Mouse (Mus musculus) hindbrain, embryonic 12.5 days (tissue): Measurements from ENCODE around the gene Pdlim5. TPM values are rescaled to one million over a fixed set of nuclear protein-coding genes. Genes with fewer than 3 reads are reported as not detected.

Experiments
- ATAC-seq: fragments of 200-750 bp; cut with Nextera tagmentation; 2 replicates; pipeline ENCODE4 v1.8.0; 2017; ENCODE audit warnings: moderate TSS enrichment; ENCODE audit not compliant: low FRiP score
- H3K27ac ChIP-seq: fragments of 300-500 bp; sonication (generic); 2 replicates; pipeline ENCODE4 v1.5.1; 2016; ENCODE audit warnings: mild to moderate bottlenecking
- H3K27me3 ChIP-seq: fragments of 300-500 bp; sonication (generic); 2 replicates; pipeline ENCODE4 v1.6.1; 2016; ENCODE audit warnings: mild to moderate bottlenecking
- H3K36me3 ChIP-seq: fragments of 300-500 bp; sonication (generic); 2 replicates; pipeline ENCODE4 v1.6.1; 2016; ENCODE audit warnings: mild to moderate bottlenecking
- H3K4me1 ChIP-seq: fragments of 300-500 bp; sonication (generic); 2 replicates; pipeline ENCODE4 v1.6.1; 2016
- H3K4me2 ChIP-seq: fragments of 300-500 bp; sonication (generic); replicated peaks from 2 replicates; pipeline ENCODE4 v1.6.1; 2016; ENCODE audit warnings: mild to moderate bottlenecking
- H3K4me3 ChIP-seq: fragments of 300-500 bp; sonication (generic); 2 replicates; pipeline ENCODE4 v1.5.1; 2016; ENCODE audit warnings: mild to moderate bottlenecking
- H3K9ac ChIP-seq: fragments of 300-500 bp; sonication (generic); 2 replicates; pipeline ENCODE4 v1.6.1; 2016; ENCODE audit warnings: mild to moderate bottlenecking, moderate library complexity
- H3K9me3 ChIP-seq: fragments of 300-500 bp; sonication (generic); replicated peaks from 2 replicates; pipeline ENCODE4 v1.6.1; 2016; ENCODE audit warnings: mild to moderate bottlenecking
- WGBS: fragments of 180-500 bp; shearing (Covaris S2); methylation state at CpG from one replicate; pipeline ENCODE4 v1.1.7; 2016; 5-methylcytosine and 5-hydroxymethylcytosine counted together
- polyA plus RNA-seq: library from polyadenylated mRNA; unstranded; fragments of >200 nt; fragmentation: Nextera tagmentation; extraction: Ambion mirVana; gene quantifications from 2 replicates; pipeline ENCODE4 v1.2.1, GENCODE M21; 2016

The Pdlim5 gene
- polyA plus RNA-seq, 1 experiment from 2014 or later: 20.2 TPM

DNA sequence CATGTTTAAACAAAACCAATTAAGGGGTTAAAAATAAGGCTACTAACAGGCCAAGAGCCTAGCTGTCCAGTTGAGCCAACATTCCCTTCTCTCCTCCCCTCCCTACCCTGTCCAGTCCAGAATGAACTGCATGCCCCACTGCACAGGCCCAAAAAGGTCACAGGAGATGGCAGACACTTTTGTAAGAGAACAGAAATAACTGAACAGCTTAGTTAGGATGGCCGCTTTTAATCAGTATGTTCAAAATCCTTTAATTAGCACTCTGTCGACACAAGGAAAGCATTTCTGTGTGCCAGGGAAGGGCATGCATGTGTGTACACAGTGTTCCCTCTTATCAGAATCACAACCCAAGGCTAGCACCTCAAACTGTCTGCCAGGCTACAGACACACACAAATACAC is 5.2 kb downstream of the Pdlim5 start:
- Histone ChIP-seq H3K27me3 (0 out of 2 replicates have a peak, but pooled peaks cover 10% of the 10 kb centered on the region), H3K9me3 (no peaks in the 10 kb centered on the region), H3K4me1 (peaks cover 7% of the 10 kb centered on the region; the same call in 1 of the 2 replicates), H3K9ac (no peak overlapping the region), H3K4me2 (no peak overlapping the region), H3K4me3 (no peak overlapping the region), H3K36me3 (no peaks in the 10 kb centered on the region), H3K27ac (no peak overlapping the region)
- ATAC-seq: no peak
- WGBS: 43% methylated on average over 2 of the region's 2 CpGs

DNA sequence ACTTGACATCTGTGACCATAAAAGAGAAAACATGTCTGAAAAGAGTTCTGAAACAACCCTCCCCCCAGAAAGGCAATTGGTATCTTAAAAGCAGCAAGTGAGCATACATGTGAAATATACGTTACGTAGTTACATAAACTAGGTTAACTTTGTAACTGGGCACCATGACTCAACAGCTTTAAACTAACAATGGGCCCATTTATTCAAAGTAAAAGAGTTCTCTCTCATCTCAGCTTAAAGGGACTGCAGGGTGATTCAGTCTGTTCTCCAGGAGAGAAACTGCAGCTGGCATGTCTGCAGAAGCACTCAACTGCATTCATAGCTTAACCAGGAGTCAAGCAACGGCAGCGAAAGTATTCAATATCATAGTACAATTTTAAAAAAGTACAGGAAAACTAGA is 7.3 kb downstream of the Pdlim5 start:
- no peak for ATAC-seq
- 65% methylated on average over 4 of the region's 4 CpGs for WGBS
- H3K4me2 ChIP-seq: no peak overlapping the region

DNA sequence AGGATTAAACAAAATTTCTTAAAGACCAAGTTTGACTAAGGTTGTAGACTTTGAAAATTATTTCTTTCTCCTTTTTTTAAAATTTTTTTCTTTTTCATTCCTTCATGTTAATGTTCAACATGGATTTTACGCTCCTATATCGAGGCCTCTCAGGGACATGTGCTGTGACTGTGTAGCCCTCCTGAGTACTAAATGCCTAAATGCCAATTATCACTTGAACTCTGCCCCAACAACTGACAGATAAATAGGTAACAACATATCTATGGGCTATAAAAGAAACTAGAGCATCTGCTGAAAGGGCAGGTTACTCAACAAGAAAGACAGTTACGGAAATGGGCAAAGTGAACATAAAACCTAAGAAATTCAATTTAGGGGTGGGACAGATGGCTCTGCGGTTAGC is 9.0 kb downstream of the Pdlim5 start:
- Histone ChIP-seq H3K27ac (no peak overlapping the region), H3K36me3 (no peaks in the 10 kb centered on the region), H3K27me3 (no peaks in the 10 kb centered on the region), H3K4me1 (no peaks in the 10 kb centered on the region), H3K9ac (no peak overlapping the region), H3K9me3 (no peaks in the 10 kb centered on the region), H3K4me3 (no peak overlapping the region), H3K4me2 (no peak overlapping the region)
- ATAC-seq: no peak
- WGBS: 89% methylated on average over 4 of the region's 4 CpGs

More for the DNA sequence above, 7.3 kb downstream of the Pdlim5 start:
- no peak overlapping the region for H3K9ac ChIP-seq
- H3K27me3 ChIP-seq: no peaks in the 10 kb centered on the region
- H3K9me3 ChIP-seq: no peaks in the 10 kb centered on the region
- no peaks in the 10 kb centered on the region for H3K4me1 ChIP-seq
- H3K27ac ChIP-seq: no peak overlapping the region
- no peaks in the 10 kb centered on the region for H3K36me3 ChIP-seq
- H3K4me3 ChIP-seq: no peak overlapping the region

DNA sequence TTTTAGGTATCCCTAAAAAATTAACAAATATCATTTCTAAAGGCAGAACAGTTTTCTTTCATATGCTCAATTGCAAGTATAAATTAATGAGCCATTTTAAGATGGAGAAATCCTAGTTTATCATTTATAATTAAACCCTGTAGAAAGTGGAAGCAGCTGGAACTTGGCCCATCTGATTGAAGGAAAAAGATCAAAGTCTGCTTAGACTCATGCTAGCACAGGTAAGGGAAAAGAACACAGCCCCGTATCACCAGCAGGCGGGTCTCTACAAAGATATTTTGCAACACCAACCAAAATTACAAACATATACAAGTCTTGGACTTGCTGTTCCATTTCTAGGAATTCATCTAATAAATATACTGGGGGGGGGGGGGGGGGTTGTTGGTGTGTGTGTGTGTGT is 9.8 kb downstream of the Pdlim5 start:
- Histone ChIP-seq H3K27ac (no peak overlapping the region), H3K27me3 (no peaks in the 10 kb centered on the region), H3K9me3 (no peaks in the 10 kb centered on the region), H3K4me2 (no peak overlapping the region), H3K4me1 (no peaks in the 10 kb centered on the region), H3K4me3 (no peak overlapping the region), H3K9ac (no peak overlapping the region), H3K36me3 (no peaks in the 10 kb centered on the region)
- WGBS: 87% methylated on average over 2 of the region's 2 CpGs
- no peak for ATAC-seq

DNA sequence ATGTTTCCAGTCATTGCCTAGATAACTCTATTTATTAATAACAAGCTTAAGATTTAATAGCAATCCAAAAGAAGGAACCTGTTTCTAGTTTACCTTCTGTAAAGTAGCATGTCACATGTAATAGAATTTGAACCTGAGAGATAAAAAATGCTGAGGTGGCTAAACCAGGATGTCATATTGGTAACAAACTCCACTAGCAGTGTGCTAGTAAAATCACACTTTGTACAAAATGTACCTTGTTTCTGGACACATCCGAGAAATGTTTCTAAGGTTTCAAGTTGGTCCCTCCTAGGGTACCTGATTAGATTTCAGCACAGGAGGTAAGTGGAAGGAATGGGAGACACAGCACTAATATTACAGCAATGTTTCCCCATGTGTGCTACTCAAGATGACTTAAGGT is 18.9 kb downstream of the Pdlim5 start:
- WGBS: 81% methylated on average over 1 of the region's 1 CpGs
- Histone ChIP-seq H3K9ac (no peak overlapping the region), H3K27ac (no peak overlapping the region), H3K36me3 (no peaks in the 10 kb centered on the region), H3K4me1 (0 out of 2 replicates have a peak, but pooled peaks cover 4% of the 10 kb centered on the region), H3K4me3 (no peak overlapping the region), H3K4me2 (no peak overlapping the region), H3K9me3 (no peaks in the 10 kb centered on the region), H3K27me3 (no peaks in the 10 kb centered on the region)
- no peak for ATAC-seq

DNA sequence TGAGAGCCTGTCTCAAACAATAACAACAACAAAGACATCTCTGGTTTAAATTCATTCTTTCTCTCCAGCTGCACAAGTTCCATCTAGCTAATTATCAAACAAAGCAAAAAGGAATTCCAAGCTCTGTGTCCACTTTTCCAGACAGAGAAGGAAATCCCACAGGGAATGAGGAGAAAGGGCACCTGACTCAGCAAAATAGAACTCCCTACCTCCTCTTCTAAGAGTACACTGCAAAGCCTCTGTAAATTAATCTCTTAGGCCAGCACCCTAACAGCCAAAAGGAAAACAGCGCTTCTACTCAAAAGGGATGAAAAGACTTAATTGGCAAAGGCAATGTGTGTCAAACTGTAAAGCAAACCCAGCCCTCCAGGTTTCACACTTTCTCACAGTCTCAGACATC is 20.4 kb downstream of the Pdlim5 start:
- no peaks in the 10 kb centered on the region for H3K9me3 ChIP-seq
- no peak overlapping the region for H3K27ac ChIP-seq
- H3K36me3 ChIP-seq: no peaks in the 10 kb centered on the region
- 0 out of 2 replicates have a peak, but pooled peaks cover 4% of the 10 kb centered on the region for H3K4me1 ChIP-seq
- no peak for ATAC-seq
- no peak overlapping the region for H3K9ac ChIP-seq
- H3K27me3 ChIP-seq: no peaks in the 10 kb centered on the region
- no peak overlapping the region for H3K4me2 ChIP-seq
- WGBS: 36% methylated on average over 1 of the region's 1 CpGs
- no peak overlapping the region for H3K4me3 ChIP-seq

DNA sequence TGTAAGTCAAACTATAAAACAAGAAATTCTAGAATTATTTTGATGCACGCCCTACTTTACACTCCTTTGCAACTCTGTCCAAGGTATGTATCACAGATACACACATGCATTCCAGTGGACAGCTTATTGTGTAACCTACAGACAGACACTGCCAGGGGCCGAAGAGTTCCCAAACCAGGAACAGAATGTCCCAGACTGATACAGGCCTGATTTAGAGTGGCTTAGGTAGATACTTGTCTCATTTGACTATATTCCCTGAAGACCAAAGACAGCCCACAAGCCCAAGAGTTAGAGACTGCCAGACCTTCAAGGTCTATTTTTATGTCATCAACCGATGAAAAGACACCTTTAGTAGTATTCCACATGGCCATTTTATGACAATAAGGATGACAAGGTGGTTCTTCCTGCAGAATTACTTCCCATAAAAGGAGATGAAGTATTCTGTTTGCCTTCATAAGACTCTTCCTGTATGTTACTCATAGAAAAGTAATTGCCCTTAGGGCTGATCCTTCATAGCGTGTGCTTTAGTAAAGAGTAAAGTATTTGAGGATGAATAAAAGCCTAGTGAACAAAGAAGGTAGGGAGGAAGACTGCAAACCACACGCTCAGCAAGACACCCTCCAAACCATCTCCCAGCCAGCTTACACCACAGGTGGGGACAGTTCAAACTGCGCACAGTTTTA is 22.9 kb downstream of the Pdlim5 start:
- Histone ChIP-seq H3K4me2 (no peak overlapping the region), H3K4me1 (0 out of 2 replicates have a peak, but pooled peaks cover 4% of the 10 kb centered on the region), H3K9me3 (no peaks in the 10 kb centered on the region), H3K9ac (no peak overlapping the region), H3K4me3 (no peak overlapping the region), H3K27ac (no peak overlapping the region), H3K36me3 (no peaks in the 10 kb centered on the region), H3K27me3 (no peaks in the 10 kb centered on the region)
- ATAC-seq: no peak
- 91% methylated on average over 6 of the region's 6 CpGs for WGBS

DNA sequence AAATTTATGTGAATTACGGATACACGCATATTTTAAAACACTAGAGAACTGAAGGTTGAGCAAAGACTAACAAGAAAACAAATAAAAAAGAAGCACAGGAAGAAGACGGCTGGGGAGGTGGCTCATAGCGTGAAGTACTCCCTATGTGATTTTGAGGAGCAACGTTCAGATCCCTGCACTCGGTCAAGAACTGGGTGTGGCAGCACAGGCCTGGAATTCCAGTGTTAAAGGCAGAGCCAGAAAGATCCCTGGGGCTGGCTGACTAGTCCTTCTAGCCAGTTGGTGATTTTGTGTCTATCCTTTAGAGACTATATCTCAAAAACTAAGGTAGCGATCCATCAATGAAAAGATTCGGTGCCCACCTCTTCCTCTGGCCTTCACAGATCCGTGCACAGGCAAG is 27.1 kb downstream of the Pdlim5 start:
- Histone ChIP-seq H3K36me3 (no peaks in the 10 kb centered on the region), H3K4me3 (no peak overlapping the region), H3K9ac (no peak overlapping the region), H3K4me2 (no peak overlapping the region), H3K27ac (no peak overlapping the region), H3K9me3 (no peaks in the 10 kb centered on the region), H3K27me3 (no peaks in the 10 kb centered on the region), H3K4me1 (no peaks in the 10 kb centered on the region)
- ATAC-seq: no peak
- WGBS: 89% methylated on average over 9 of the region's 9 CpGs

DNA sequence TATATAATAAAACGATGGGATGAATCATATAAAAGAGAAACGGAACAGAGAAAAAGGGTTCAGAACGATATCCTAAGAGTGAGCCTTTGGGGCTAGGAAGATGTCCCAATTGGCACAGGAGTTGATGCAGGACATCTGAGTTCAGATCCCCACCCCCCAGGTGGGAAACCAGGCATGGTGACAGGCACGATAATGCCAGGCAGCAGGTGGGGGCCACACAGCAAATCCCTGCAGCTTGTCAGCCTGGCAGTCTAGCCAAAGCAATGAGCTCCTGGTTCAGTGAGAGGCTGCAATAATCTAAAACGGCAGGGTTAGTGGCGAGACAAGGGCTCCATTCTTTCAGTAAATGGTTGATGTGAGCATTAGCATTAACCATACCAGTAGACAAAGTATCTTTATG is 33.4 kb downstream of the Pdlim5 start:
- H3K9me3 ChIP-seq: no peaks in the 10 kb centered on the region
- no peak overlapping the region for H3K9ac ChIP-seq
- 71% methylated on average over 6 of the region's 6 CpGs for WGBS
- H3K27ac ChIP-seq: no peak overlapping the region
- no peaks in the 10 kb centered on the region for H3K36me3 ChIP-seq
- H3K4me3 ChIP-seq: no peak overlapping the region
- no peak overlapping the region for H3K4me2 ChIP-seq
- no peak for ATAC-seq
- 0 out of 2 replicates have a peak, but pooled peaks cover 3% of the 10 kb centered on the region for H3K4me1 ChIP-seq
- H3K27me3 ChIP-seq: no peaks in the 10 kb centered on the region

DNA sequence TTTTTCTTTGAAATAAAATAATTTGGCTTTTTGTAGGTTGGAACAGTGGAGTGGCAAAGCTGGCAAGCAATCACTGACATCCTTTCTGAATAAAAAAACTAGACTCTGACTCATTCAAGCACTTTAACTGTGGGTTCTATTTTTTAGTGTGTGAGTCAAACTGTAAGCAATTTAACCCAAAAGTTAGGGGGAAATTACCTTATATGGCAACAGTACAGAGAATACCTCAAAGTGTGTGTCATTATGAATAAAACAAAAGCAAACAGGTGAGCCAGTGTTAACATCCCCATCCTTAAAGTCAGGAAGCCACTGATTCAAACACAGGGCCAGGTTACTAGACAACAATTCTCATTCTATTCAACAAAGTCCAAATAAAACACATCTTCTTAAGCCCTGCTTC is 36.5 kb downstream of the Pdlim5 start:
- Histone ChIP-seq H3K4me3 (no peak overlapping the region), H3K36me3 (no peaks in the 10 kb centered on the region), H3K27ac (no peak overlapping the region), H3K9me3 (no peaks in the 10 kb centered on the region), H3K4me1 (0 out of 2 replicates have a peak, but pooled peaks cover 3% of the 10 kb centered on the region), H3K9ac (no peak overlapping the region), H3K27me3 (no peaks in the 10 kb centered on the region), H3K4me2 (no peak overlapping the region)
- no peak for ATAC-seq

DNA sequence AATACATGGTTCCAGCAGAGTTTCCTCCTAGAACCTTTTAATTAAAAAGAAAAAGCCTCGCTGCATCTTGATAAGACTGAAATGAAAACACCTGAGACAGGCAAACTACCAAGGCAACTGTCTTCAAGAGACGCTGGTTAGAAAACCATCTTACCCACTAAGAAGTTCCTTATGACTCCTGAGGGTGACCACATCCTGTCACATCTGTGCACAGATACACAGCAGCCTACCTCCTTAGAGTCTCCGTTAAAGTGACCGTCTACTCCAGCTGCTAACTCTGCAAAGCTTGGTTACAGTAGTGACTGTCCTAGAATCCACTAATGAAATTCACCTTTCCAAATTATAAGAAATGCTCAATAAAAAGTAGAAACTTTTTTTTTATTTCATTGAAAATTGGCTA is 38.8 kb downstream of the Pdlim5 start:
- no peak for ATAC-seq
- Histone ChIP-seq H3K4me1 (no peaks in the 10 kb centered on the region), H3K36me3 (no peaks in the 10 kb centered on the region), H3K4me3 (no peak overlapping the region), H3K4me2 (no peak overlapping the region), H3K27me3 (no peaks in the 10 kb centered on the region), H3K9ac (no peak overlapping the region), H3K9me3 (no peaks in the 10 kb centered on the region), H3K27ac (no peak overlapping the region)
- 81% methylated on average over 4 of the region's 4 CpGs for WGBS

DNA sequence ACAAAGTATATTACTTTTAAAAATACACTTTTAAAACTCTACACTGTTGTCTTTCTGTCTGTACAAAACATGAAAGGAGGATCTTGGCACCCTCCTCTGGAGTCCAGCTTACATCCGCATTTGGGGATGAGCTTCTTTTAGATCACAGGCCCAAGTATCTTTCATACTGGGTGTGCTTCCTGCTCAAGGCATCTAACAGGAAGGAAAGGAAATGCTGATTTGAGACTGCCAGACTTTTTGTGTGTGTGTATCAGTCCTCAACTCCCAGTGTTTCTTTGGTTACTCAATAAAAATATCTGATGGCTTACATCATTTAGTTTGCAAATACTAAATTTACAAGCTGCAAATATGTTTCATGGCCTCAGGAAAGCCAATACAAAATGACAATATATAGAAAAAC is 42.3 kb downstream of the Pdlim5 start:
- H3K27me3 ChIP-seq: no peaks in the 10 kb centered on the region
- no peak overlapping the region for H3K4me2 ChIP-seq
- WGBS: 82% methylated on average over 1 of the region's 1 CpGs
- H3K9ac ChIP-seq: no peak overlapping the region
- no peak overlapping the region for H3K4me3 ChIP-seq
- no peak overlapping the region for H3K27ac ChIP-seq
- ATAC-seq: no peak
- H3K36me3 ChIP-seq: no peaks in the 10 kb centered on the region
- H3K4me1 ChIP-seq: no peaks in the 10 kb centered on the region
- H3K9me3 ChIP-seq: peaks cover 6% of the 10 kb centered on the region; the same call in 1 of the 2 replicates

DNA sequence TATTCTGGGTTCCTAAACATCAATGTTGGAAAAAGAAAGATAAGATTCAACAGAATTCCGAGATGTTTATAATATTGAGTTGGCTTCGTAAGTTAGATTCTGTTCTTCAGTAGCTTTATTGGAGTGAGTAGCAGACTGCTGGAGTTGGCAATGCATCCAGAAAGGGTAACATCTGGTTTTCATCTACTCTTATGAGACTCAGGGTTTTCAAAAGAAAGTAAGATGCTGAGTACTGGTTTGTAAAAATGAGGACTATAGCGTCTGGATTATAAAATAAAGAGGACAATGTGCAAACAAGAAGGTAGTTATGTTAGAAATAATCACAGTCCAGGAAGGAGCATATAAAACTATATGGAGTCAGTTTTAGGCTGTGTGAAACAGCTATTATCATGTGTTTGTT is 45.0 kb downstream of the Pdlim5 start:
- ATAC-seq: no peak
- H3K36me3 ChIP-seq: no peaks in the 10 kb centered on the region
- no peak overlapping the region for H3K4me3 ChIP-seq
- peaks cover 6% of the 10 kb centered on the region; the same call in 1 of the 2 replicates for H3K9me3 ChIP-seq
- no peak overlapping the region for H3K27ac ChIP-seq
- H3K9ac ChIP-seq: no peak overlapping the region
- no peaks in the 10 kb centered on the region for H3K4me1 ChIP-seq
- 82% methylated on average over 3 of the region's 3 CpGs for WGBS
- no peak overlapping the region for H3K4me2 ChIP-seq
- no peaks in the 10 kb centered on the region for H3K27me3 ChIP-seq
